Mouse (Mus musculus) layer of hippocampus, adult 11-12 months (tissue): ENCODE data around the gene Slc30a2.
"Not testable (repeated sequence)": the region's sequence is repeated elsewhere in the genome, so short reads cannot be mapped to it uniquely, and the experiment has no call there.

Experiments
- DNase-seq: peaks from one replicate; pipeline ENCODE4 v3.0.0; 2022; ENCODE audit warnings: low spot score

Gene Slc30a2

DNA sequence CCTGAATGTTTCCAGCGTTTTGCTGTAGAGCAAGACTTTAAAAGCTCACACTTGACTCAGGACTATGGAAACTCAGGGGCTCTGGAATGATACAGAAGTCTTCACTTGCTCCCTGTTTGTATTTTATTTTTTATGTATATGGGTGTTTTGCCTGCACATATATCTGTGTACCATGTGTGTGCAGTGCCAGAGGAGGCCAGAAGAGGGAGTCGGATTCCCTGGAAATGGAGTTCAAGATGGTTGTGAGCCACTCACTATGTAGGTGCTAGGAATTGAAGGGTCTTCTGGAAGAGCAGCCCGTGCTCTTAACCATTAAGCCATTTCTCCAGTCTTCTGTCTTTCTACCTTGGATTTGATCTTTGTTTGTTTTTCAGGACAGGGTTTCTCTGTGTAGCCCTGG lies 21.5 kb upstream of the Slc30a2 start:
- DNase-seq: no peak

DNA sequence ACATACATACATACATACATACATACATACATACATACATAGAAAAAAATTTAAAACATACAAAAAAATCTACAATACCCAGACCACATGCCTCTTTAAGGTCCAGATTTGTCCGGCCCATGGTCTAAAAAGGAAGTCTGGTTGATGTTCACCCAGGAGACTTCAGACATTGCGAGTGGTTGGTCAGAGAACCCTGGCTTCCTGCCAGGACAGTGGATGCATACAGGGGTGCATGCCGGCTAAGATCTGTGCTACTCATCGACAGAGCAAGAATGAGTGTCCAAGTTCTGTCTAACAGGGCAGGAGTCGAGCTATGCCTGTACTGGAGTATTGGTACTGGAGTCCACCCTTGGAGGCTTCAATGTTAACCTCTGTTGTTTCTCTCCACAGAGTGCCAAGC lies 18.3 kb upstream of the Slc30a2 start:
- DNase-seq: no peak

DNA sequence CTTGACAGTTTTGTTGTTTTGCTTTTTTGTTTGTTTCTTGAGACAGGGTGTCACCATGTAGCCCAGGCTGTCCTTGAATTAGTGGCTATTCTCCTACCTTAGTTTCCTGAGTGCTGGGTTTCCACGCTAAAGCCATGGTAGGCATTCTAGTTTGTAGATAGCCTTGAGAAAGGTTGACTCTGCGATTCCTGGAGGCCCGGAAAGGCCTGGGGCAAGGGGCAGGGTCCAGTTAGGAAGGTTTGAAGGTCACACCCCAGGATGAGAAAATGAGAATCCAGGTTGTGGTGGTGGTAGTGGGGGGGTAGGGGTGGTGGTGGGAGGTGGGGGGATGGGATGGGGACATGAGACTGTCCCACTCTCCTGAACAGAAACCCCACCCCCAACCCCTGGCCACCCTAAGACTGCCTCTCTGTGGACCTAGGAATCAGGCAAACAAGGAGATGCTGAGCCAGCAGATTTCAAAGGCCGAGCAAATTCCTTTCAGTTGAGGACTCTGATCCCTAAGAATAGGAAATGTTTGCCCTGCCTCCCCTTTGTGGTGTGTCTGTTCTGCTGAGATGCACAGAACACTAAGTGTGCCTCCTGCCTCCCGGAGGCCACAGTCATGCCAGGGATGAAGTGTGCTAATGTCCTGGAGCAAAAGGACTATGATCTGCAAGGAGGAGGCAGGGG lies 16.0 kb upstream of the Slc30a2 start:
- no peak for DNase-seq

DNA sequence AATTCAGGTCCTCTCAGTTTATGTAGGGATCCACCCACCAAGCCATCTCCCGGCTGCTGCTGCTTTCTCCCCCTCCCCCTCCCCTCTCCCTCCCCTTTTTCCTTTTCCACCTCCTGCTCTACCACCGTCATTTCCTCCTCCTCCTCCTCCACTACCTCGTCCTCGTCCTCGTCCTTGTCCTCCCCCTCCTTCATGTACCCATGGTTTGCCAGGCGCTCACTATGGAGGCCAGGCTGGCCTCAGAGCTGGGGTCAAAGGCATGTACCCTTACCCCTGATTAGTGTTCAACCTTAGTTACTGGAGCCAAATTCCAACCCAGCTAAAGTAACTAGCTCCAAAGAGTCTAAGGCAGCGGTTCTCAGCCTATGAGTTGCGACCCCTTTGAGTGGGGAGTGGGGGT lies 14.8 kb upstream of the Slc30a2 start:
- no peak for DNase-seq

- no peak for DNase-seq
Measured at GRCm38 (mm10) chr4:134328832-134329231, 14.1 kb upstream of the Slc30a2 start.

DNA sequence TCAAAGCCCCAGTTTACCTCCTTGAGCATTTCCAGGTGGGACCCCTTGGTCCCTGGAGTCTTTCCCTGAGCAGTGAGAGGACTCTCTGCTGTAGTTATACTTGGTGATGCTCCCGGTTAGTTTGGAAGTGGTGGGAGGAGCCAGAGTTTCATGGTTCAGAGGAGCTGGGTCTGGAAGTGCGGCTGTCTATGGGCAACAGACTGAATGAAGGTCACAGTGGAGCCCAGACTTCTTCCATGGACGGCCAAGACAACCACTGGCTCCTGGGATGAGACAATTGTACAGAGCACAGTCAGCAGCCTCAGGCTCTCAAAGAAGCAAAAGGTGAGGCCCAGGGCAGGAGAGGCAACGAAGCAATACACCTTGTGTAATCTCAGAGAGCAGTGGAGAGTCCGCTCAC lies 12.7 kb upstream of the Slc30a2 start:
- no peak for DNase-seq

DNA sequence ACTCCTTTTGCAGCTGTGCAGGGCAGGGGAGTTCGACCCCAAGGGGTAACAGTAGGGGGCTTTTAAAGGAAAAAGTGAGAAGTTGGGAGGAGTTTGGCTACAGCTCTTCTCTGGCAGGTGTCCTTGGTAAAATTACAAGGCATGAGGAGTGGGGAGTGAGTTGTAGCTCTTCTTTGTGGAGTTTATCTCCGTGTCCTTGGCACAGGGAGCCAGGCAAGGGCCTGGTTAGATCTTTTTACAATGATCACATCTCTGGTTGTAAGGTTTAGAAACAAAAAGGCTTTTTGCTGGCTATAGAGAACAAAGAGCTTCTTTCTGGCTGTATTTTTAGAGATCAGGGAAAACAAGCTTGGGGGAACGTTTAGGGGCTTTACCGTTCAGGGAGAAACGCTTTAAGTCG lies 1.8 kb upstream of the Slc30a2 start:
- DNase-seq: not testable (repeated sequence)

DNA sequence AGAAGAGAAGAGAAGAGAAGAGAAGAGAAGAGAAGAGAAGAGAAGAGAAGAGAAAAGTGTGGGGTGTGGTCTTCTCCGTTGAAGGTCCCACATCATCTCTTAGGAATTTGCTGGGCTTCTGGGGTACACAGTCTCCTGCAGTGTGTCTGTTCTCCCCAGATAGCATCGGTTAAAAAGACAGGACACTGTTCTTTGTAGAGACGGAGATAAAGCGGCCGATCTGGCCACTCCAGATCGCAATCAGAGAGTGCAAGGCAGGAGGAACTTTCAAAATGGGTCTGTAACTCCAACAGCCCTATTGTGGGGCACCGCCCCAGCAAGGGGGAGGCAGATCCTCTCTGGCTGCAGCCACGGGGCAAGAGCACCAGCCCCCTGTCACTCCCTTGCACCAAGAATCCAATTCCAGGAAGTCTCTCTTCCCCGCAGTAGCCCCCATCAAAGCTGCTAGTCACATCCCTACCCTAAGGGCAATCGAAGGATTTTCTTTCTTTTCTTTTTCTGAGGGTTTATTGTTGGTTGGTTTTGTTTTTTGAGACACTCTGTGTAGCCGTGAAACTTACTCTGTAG lies 685 bp upstream of the Slc30a2 start:
- DNase-seq: no peak

DNA sequence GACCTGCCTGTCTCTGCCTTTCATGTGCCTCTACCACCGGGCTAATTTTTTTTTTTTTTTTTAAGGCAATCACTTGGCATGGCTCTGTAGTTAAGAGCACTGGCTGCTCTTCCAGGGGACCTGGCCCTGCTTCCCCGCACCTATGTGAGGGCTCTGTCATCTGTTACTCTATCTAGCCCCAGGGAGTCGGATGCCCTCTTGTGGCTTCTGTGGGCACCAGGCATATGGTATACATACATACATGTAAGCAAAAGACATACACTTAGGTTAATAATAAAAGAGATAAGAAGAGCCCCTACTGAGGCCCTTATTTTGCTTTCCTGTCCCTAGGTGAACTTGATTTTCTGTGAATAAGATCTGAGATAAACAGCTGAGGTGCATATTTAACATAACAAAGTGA lies 1.6 kb downstream of the Slc30a2 start:
- DNase-seq: no peak

DNA sequence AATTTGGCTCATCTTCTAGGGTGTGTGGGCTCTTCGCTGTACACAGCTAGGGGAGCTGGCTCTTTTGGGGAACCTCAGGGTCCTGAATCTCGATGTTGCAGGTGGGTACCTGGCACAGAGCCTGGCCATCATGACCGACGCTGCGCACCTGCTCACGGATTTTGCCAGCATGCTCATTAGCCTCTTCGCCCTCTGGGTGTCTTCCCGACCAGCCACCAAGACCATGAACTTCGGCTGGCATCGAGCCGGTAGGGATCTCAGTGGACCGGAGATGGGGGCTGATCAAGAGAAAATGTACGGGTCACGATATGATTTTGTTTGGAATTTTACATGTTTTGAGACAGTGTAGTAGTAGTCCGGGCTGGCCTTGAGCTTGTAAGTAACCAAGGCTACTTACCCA lies 2.8 kb downstream of the Slc30a2 start:
- DNase-seq: no peak

DNA sequence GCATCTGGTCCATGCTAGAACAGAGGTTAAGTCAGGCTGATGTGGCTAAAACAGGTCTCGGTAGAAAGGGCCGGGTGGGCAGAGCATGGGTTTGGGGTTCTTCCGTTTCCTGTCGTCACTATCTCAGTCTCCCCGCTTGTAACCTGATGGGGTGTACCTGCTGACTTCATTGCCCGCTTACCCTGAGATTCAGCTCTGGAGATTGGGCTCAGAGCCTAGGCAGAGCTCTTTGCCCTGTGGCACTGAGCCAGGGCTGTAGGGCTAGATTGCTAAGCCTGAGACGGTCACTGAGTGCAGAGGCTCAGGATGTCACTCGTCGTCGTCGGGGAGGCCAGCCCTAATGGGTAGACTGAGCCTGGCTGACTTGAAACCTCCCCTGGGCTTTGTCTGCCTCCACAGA lies 5.1 kb downstream of the Slc30a2 start:
- no peak for DNase-seq

DNA sequence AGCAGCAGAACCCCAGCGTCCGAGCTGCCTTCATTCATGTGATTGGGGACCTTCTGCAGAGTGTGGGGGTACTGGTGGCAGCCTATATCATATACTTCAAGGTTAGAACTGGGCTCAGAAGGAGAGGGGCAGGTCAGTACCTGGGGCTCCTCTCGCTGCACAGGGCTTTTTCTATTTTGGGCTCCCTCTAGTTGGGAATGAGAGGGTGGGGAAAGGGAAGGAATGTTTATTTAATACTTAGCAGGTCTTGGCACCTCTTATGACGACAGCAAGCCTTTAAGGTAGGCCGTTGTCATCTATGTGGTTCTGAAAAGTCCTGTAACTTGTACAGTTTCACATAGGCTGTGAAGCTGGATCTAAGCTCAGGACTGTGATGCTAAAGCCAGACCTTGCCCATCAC lies 5.6 kb downstream of the Slc30a2 start:
- no peak for DNase-seq

DNA sequence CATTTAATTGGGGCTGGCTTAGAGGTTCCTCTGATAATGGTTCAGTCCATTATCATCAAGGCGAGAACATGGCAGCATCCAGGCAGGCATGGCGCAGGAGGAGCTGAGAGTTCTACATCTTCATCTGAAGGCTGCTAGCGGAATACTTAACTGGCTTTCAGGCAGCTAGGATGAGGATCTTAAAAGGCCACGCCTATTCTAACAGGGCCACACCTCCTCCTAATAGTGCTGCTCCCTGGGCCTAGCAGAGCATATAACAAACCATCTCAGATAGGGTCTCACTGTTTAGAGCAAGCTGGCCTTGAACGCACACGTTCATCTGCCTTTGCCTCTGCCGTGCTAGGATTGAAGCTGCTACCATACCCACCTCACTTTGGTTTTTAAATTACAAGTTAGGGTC lies 6.8 kb downstream of the Slc30a2 start:
- no peak for DNase-seq

DNA sequence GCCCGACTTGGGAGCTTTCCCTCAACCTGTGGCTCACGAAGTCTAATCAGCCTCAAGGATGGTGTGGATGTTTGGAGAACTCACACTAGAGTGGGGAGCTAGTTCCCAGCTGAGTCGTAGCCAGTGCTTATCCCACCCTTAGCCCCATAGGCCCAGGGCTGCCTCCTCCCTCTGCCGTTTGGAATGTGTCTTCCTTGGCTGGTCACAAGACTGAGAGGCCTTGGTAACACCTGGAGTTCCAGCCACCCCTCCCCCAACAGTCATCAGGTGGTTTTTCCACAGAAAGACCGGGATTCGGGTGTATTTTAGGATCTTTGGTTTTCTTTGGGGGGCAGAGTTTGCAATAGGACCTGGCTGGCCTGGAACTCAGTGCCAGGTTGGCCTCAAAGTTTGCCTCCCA lies 7.7 kb downstream of the Slc30a2 start:
- no peak for DNase-seq

DNA sequence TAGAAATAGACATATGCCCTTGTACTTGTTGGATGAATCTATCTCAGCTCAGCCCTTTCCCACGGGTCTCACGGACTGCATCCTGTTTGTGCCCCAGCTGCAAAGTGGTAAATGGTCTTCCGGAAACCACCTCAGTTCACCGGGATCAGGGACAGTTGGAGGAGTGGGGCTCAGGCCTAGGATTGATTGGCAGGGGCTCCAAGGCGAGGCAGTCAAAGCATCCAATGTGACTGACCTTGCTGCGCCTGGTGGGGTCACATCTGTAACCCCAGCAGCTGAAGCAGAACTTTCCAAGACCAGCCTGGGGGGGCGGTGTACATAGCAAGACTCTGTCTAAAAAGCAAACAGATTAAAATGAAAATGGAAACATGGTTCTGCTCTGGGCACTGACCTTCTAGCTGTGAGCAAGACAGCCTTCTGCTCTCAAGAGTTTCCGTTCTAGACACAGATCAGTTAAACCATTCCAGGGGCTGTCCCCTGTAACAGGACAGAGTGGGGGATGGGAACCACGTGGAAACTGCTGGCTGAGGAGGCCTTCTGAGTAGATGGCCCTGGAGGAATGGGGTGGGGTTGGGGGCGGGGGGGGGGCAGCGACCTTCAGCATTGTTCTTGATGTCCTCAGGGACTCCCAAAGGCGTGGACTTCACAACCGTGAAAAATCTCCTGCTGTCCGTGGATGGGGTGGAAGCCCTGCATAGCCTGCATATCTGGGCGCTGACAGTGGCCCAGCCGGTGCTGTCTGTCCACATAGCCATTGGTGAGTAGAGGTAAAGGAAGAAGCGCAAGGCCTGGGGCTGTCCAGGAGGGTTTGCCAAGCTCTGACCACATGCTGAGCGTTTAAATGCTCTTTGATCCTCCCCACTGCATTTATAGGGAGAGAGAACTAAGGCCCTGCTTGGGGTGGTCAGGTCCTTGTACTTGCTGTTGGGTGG lies 8.6 kb downstream of the Slc30a2 start:
- no peak for DNase-seq

DNA sequence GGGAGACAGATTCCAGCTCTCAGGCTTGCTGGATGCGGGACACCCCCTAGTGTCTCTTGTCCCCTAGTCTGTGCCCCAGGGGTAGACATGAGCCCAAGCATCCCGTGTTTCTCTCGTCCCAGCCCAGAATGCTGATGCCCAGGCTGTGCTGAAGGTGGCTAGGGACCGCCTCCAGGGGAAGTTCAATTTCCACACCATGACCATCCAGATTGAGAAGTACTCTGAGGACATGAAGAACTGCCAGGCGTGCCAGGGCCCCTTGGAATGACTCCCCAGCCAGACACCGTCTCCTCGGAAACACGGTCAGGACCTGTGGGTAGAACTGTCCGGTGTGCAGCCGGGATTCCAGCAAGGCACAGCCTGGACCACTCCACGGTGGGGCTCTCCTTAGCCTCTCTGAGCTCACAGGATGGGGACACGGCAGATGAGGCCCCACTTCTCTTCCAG lies 9.3 kb downstream of the Slc30a2 start:
- DNase-seq: no peak

- no peak for DNase-seq
Measured at GRCm38 (mm10) chr4:134352929-134353328, 9.9 kb downstream of the Slc30a2 start.

DNA sequence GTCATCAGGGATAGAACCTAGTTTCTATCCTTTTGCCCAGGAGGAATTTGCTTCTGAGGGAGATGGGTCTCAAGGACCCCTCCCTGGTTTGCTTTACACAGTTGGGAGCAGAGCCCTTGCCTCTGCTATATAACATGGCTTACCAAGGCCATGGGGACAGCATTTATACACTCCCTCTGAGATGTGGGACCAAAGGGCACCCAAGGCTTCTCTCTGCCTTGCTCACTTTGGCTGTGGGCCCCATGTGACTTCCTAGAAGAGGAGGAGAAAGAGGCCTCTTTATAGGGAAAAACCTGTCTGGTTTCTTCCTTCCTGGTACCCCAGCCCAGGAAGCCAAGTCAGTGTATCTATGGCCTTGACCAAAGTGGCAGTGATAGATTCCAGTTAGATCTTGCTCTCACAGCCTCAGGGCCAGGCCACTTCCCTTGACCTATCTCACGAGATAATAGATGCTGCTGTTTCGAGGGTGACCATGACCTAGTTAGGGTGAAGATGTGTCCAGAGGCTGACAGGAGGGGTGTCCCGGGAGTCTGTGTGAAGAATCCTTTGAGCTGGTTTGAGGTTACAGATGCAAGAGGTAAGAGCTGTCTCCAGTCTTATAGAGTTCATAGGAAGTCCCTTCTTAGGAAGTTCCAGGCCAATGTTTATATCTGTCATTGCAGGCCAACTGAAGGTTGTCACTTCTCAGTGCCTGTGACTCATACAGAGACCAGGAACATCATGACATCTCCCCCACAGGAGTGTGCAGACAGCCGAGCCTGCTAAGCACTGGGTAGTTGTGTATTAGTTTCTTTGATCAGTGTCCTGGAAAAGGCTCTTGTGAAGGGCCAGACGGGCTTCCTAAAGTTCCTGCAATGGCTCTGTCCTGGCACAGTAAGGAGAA lies 10.8 kb downstream of the Slc30a2 start:
- no peak for DNase-seq

- DNase-seq: no peak
Measured at GRCm38 (mm10) chr4:134355841-134356452, 13.0 kb downstream of the Slc30a2 start.

DNA sequence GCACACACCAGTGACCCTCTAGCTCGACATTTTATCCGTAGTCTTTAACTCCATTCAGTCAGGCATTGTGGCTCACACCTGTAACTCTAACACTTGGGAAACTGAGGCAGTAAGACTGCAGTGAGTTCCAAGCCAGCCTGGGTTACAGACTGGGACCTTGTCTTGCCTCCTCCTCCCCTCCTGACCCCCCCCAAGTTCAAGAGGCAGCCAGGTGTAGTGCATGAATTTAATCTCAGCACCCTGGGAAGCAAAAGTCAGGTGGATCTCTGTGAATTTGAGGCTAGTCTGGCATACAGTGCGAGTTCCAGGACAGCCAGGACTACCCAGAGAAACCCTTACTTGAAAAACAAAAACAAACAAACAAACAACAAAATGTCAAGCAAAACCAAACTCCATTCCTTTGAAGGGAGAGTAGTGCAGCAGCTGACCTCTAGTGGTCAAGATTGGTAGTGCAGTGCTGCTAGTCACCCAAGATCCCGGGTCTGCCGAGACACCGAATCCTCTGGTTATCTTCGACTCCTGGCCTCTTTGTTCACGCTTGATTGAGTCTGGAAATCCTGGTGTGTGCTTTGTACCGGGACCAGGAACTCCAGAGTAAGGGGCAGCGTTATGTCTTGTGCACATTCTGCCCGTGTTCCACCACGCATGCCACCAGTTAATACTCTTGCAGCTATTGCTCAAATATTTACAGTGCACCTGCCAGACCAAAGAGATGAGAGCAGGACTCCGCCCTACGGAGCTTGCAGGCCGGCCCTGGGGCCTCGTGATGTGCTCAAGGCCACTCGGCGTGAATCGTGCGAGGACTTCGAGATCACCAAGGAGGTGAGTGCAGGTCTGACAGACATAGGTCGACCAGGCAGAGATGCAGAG lies 13.8 kb downstream of the Slc30a2 start:
- DNase-seq: peak; percentile 80

DNA sequence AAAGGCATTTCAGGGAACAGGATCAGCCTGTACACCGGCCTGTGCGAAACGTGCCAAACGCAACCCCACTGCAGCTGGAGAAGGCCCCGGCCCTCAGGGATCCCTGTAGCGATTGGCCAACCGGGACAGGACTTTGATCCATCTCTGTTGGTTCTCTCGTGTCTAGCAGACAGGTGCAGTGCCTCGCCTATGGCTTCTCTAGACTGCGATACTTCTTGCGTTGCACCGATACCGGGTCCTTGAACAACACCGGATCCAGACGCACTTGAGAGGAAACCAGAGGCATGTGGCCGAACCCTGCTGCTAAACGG lies 14.4 kb downstream of the Slc30a2 start:
- DNase-seq: no peak
